In the genomic region with DNA sequence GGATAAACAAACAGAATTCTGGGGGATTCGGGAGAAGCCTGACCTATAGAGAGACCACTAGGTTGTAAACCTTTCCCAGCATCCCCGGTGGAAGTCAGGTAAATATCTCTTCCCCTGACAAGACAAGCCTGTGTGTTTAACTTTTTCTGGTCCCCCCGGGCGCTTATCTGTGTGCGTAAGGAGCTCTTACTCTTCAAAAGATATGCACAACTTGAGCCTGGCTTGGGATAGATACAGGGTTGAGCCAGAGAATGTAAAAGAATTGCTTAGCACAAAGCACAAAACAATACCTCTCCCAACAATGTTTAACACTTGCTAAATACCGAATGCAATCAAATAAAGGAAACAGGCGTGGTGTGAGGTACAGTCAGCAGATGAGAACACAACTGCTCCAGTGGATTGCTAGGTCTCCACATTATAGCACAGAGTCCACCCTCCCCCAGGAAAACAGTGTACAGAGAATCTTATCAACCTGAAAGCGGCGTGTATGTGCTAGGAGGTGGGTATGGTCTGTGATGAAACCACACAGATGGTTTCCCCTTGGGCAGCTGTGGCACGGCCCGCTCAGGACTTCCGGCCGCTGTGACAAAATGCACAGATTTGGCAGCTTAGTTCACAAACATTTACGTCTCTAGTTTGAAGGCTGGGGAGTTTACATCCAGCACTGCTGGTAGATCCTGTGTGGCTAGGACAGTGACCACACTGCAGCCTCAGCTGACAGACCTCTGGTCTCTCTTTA, we compare ENCODE assay signal across 13 mouse cellular contexts. TPM values are rescaled to one million over a fixed set of nuclear protein-coding genes. Genes with fewer than 3 reads are reported as not detected.
A peak's percentile ranks its signal among the peaks of the same experiment; 100 is the strongest.
DNase-seq lines count a peak whose midpoint lies in the region; ATAC-seq lines count a peak whose summit lies in the region.
"Had no signal": no experiment of that assay in that cellular context is flagged by ENCODE, and none has a peak within 500 bp of the region (broad histone marks: within the 10 kb centered on the region; RNA-seq: fewer than 3 reads in every experiment).

No protein-coding gene starts in this region.

- peak; percentile 49 for DNase-seq in 416B (ENCODE audit: low read depth)
- DNase-seq in CD4-positive helper T cell, adult 2 months (ENCODE audit: low read depth, low spot score) = peak; percentile 32
- DNase-seq in adrenal gland, adult 8-10 months = no peak
- no peak for DNase-seq in heart, adult 9 months (ENCODE audit: low spot score in 2 of 2)
- DNase-seq in left cerebral cortex, adult 11 months (ENCODE audit: low spot score) = no peak
- DNase-seq: cerebellum, adult 8-10 months; gastrocnemius, adult 2 months; kidney, adult 11 months had no signal

- peak; percentile 79 for ATAC-seq in granulocyte monocyte progenitor cell, adult 5-6 weeks (replicated peaks; ENCODE audit: poor library complexity, severe bottlenecking)
- peak; percentile 77 for ATAC-seq in megakaryocyte progenitor cell, adult 5-6 weeks (replicated peaks; ENCODE audit: poor library complexity)
- ATAC-seq: midbrain, embryonic 13.5 days had no signal

RNA-seq across cellular contexts. Expression of gene Gabrr1, which starts 22.4 kb away (rescaled TPM):
- not detected in 2 replicates for total RNA-seq in granulocyte monocyte progenitor cell, adult 5-6 weeks (2014; fragmentation: Nextera tagmentation)
- total RNA-seq in granulocyte monocyte progenitor cell, adult 5-6 weeks (2017) = not detected in 2 replicates
- total RNA-seq in megakaryocyte progenitor cell, adult 5-6 weeks (2015) = not detected in 2 replicates
- not detected in 2 replicates for total RNA-seq in megakaryocyte progenitor cell, adult 5-6 weeks (2017)
- under 1 TPM in 3 of 4 experiments, not detected in 1; 0.14 to 0.17 (median 0.15) TPM for total RNA-seq in adrenal gland, adult 8-10 months (2022)

RNA-seq across cellular contexts. Expression of gene Gabrr2, which starts 47.1 kb away (rescaled TPM):
- total RNA-seq in granulocyte monocyte progenitor cell, adult 5-6 weeks (2014; fragmentation: Nextera tagmentation) = not detected in 2 replicates
- not detected in 2 replicates for total RNA-seq in granulocyte monocyte progenitor cell, adult 5-6 weeks (2017)
- 0.17 and 0.20 TPM in 2 replicates for total RNA-seq in megakaryocyte progenitor cell, adult 5-6 weeks (2015)
- not detected in 2 replicates for total RNA-seq in megakaryocyte progenitor cell, adult 5-6 weeks (2017)
- under 1 TPM in 2 of 4 experiments, not detected in 2; 0.71 to 0.89 TPM for total RNA-seq in adrenal gland, adult 8-10 months (2022)
- total RNA-seq: ES-E14; left cerebral cortex, postnatal 10 days had no signal

Comparison
In these comparisons a context has a peak if more than half of its experiments do, and no peak if none do; other contexts are left out.
1. DNase-seq: peak in 416B (single experiment) and CD4-positive helper T cell, adult 2 months (single experiment); none in adrenal gland, adult 8-10 months (single experiment), heart, adult 9 months (0 of 2) and left cerebral cortex, adult 11 months (single experiment).